Mouse (Mus musculus) olfactory bulb, adult 2 months (tissue): ENCODE data around the gene Hoxc10. TPM values are rescaled to one million over a fixed set of nuclear protein-coding genes. Genes with fewer than 3 reads are reported as not detected.

Experiments
- H3K27ac ChIP-seq: fragments of 200-500 bp; 2 replicates; pipeline ENCODE4 v1.5.1; 2012; ENCODE audit warnings: low read depth, low read length; ENCODE audit not compliant: insufficient read depth
- H3K4me1 ChIP-seq: fragments of 200-500 bp; 2 replicates; pipeline ENCODE4 v1.6.1; 2012; ENCODE audit warnings: low read length; ENCODE audit not compliant: control insufficient read depth, insufficient read depth
- H3K4me3 ChIP-seq: fragments of 200-500 bp; 2 replicates; pipeline ENCODE4 v1.5.1; 2012; ENCODE audit warnings: mild to moderate bottlenecking, low read depth, low read length, moderate library complexity; ENCODE audit not compliant: insufficient read depth
- CTCF ChIP-seq: fragments of 200-500 bp; IDR thresholded peaks from 2 replicates; pipeline ENCODE4 v1.5.1; 2012; ENCODE audit warnings: low read depth, mild to moderate bottlenecking, low read length, moderate library complexity; ENCODE audit not compliant: insufficient read depth
- POLR2A ChIP-seq: fragments of 200-500 bp; IDR thresholded peaks from 2 replicates; pipeline ENCODE4 v1.6.1; 2012; ENCODE audit warnings: mild to moderate bottlenecking, low read depth, low read length, moderate library complexity; ENCODE audit not compliant: insufficient read depth
- WGBS: fragments of 180-500 bp; shearing (Covaris S2); methylation state at CpG from one replicate; pipeline ENCODE4 v1.1.7; 2018; 5-methylcytosine and 5-hydroxymethylcytosine counted together
- polyA plus RNA-seq: library from polyadenylated mRNA; stranded (reverse); fragments of >200 nt; gene quantifications from 2 replicates; pipeline ENCODE4 v1.2.4, GENCODE M21; 2012; ENCODE audit warnings: low replicate concordance; ENCODE audit not compliant: missing spikeins, insufficient read depth, insufficient read length

Hoxc10 gene
- not detected in 2 replicates for polyA plus RNA-seq

GRCm38 (mm10) chr15:102966776-102967311 lies at the start of gene Hoxc10:
Gene Hoxc10 (plus strand): TSS chr15:102966796.
- no peak within 1 kb of the TSS for H3K27ac ChIP-seq
- 6% methylated on average over 27 of the region's 27 CpGs for WGBS
- TF ChIP-seq POLR2A (no peak), CTCF (no peak)
- no peak within 1 kb of the TSS for H3K4me3 ChIP-seq
- no peaks in the 10 kb centered on the region for H3K4me1 ChIP-seq

GRCm38 (mm10) chr15:102917972-102918572 lies 48.5 kb upstream of the Hoxc10 start:
- H3K27ac ChIP-seq = no peak overlapping the region
- peaks cover 4% of the 10 kb centered on the region; the same call in 1 of the 2 replicates for H3K4me1 ChIP-seq
- 3% methylated on average over 20 of the region's 20 CpGs for WGBS
- H3K4me3 ChIP-seq = no peak overlapping the region
- no peak for TF ChIP-seq CTCF
- no peak for TF ChIP-seq POLR2A

- no peak overlapping the region for H3K4me3 ChIP-seq
- WGBS = 5% methylated on average over 7 of the region's 7 CpGs
- TF ChIP-seq POLR2A (no peak), CTCF (no peak)
- no peak overlapping the region for H3K27ac ChIP-seq
- H3K4me1 ChIP-seq = peaks cover 4% of the 10 kb centered on the region; the same call in 1 of the 2 replicates
These were observed 47.9 kb upstream of the Hoxc10 start for GRCm38 (mm10) chr15:102918611-102919265.

- Histone ChIP-seq H3K4me1 (peaks cover 4% of the 10 kb centered on the region; the same call in 1 of the 2 replicates), H3K4me3 (no peak overlapping the region), H3K27ac (no peak overlapping the region)
- 3% methylated on average over 12 of the region's 12 CpGs for WGBS
- TF ChIP-seq POLR2A (no peak), CTCF (no peak)
These were observed 47.0 kb upstream of the Hoxc10 start for GRCm38 (mm10) chr15:102919336-102920180.

- Histone ChIP-seq H3K4me1 (peaks cover 4% of the 10 kb centered on the region; the same call in 1 of the 2 replicates), H3K27ac (no peak overlapping the region), H3K4me3 (no peak overlapping the region)
- 2% methylated on average over 19 of the region's 20 CpGs for WGBS
- no peak for TF ChIP-seq CTCF
- no peak for TF ChIP-seq POLR2A
These were observed 46.0 kb upstream of the Hoxc10 start for GRCm38 (mm10) chr15:102920619-102921018.

- WGBS = 2% methylated on average over 87 of the region's 88 CpGs
- Histone ChIP-seq H3K4me1 (peaks cover 4% of the 10 kb centered on the region; the same call in 1 of the 2 replicates), H3K4me3 (no peak within 1 kb of the TSS), H3K27ac (no peak within 1 kb of the TSS)
- TF ChIP-seq CTCF (no peak), POLR2A (no peak)
These were observed 45.3 kb upstream of the Hoxc10 start, which contains the start of gene Hoxc13 for GRCm38 (mm10) chr15:102921053-102922011. Gene Hoxc13 (plus strand): TSS chr15:102921103.

GRCm38 (mm10) chr15:102922012-102922362 lies 44.6 kb upstream of the Hoxc10 start:
- no peak overlapping the region for H3K27ac ChIP-seq
- peaks cover 4% of the 10 kb centered on the region; the same call in 1 of the 2 replicates for H3K4me1 ChIP-seq
- no peak overlapping the region for H3K4me3 ChIP-seq
- WGBS = 2% methylated on average over 24 of the region's 24 CpGs
- TF ChIP-seq CTCF (no peak), POLR2A (no peak)
